Mouse (Mus musculus) 3134 (cell line): ENCODE data around the gene Cox10.

Source experiments
- DNase-seq: peaks from one replicate; pipeline ENCODE4 v3.0.0-alpha.2; 2011; ENCODE audit warnings: low spot score; ENCODE audit not compliant: insufficient read length; ENCODE audit errors: extremely low read depth

Gene Cox10

DNA sequence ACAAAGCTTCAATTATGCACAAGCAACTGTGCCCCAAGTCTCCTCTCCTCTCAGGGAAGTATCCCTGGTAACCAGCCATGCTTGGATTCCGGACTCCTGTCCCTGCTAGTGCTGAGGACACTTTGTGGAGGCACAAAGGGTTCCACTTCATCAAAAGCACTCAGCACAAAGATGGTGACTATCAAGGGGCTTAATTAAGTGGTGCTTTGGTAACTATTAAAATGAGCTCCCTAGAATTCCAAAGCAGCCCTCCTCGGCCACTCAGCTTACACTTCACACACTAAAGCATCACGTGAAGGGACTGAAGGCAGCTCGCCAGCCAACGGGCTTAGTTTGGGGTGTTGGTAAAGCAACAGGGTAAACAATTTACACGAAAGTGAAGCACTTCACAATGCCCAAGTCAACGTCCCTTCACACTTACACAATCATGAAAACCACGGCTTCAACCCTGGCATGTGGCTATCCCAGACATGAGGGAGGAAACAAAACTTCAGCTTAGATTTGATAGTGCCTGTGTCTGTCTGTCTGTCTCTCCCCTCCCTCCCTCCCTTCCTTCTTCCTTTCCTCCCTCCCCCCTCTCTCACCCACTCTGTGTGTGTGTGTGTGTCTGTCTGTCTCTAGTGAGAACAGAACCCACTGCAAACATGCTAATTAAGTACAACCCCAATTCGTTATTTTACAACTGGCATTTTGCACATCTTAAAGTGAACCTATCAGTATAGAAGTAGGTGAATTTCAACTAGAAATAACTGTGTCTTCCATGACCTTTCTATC lies 27.9 kb downstream of the Cox10 start:
- DNase-seq = no peak

DNA sequence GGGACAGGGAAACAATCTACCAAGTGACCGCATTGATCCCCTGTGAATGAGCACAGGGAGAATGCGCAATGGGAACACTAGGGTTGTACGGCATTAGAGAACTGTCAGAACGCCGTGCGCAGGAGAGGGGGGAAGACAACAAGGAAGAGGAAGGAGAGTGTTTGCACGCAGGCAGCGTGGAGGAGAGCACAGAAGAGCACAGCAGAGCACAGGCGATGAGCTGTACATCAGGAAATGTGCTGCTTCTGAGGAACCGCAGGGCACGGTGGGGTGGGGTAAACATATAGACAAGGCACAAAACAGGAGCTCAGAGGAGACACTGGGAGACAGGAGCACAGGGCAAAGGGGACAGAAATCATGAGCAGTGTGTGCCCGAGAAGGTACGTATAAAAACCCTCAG lies 31.8 kb downstream of the Cox10 start:
- DNase-seq = no peak

DNA sequence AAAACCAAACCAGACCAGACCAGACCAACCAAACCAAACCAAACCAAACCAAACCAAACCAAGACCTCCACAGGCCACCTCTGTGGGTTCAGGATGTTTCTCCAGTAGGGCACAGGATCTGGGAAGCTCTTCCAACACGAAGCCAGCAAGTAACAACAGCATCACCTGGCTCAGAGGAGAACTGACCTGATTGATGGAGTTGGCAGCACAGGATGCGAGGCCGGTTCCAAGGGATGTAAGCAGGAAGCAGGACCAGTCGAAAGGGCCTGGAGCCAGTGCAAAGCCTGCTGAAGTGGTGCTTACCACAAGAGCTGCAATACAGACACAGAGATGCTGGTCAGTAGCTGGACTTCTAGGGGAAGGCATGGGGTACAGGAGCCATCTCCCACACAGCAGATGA lies 34.2 kb downstream of the Cox10 start:
- DNase-seq = no peak

DNA sequence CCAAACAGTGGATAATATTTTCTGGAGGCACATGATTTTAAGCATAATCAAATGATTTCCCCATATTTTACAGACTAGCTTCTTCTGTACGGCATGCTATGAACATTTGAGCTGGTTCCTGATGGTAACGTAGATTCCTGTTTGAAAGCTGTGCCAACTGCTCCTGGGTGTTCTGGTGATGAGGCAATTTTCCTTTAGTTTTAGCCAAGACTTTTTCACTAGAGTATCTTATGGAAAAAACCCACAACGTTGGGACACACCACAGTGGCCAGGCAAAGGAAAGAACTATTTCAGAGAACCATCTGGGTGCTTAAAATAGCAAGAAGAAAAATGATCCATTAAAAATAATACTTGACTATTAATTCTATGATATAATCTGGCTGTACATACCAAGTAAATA lies 35.2 kb downstream of the Cox10 start:
- DNase-seq = no peak

DNA sequence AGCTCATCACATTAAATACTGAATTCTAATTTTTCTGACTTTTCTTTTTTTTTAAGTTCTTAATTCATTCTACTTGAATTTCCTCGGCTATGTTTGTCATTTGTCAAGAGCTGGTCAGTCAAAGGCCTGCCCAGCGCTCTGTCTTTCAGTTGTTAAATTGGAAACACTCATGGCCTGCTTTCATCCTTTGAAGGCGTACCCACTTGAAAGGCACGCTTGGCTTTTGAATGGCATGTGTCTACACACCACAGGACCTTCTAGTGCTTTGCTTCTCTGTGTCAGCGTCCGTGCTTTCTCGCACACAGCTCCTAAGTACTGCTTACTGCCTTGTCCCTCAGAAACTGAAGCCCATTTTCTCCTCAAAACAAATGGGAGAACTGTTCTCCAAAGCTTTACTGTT lies 38.0 kb downstream of the Cox10 start:
- DNase-seq = no peak

DNA sequence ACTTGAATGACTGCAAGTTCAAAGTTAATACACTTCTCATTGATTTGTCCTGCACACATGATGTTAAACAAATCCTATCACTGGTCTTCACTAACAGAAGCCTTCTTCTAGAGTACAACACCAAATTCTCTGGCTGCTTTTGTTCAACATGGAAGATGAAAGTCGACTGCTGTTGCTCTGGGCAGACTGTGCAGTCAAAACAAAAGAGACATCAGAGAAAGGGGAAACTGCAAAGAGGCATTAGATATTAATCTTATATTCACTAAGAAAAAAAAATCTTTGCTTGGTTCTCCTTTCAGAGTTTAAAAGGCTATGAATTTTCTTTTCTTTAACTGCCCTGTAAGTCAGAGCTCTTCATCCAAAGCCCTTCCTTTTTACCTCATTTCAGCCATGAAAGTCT lies 39.7 kb downstream of the Cox10 start:
- DNase-seq = no peak

DNA sequence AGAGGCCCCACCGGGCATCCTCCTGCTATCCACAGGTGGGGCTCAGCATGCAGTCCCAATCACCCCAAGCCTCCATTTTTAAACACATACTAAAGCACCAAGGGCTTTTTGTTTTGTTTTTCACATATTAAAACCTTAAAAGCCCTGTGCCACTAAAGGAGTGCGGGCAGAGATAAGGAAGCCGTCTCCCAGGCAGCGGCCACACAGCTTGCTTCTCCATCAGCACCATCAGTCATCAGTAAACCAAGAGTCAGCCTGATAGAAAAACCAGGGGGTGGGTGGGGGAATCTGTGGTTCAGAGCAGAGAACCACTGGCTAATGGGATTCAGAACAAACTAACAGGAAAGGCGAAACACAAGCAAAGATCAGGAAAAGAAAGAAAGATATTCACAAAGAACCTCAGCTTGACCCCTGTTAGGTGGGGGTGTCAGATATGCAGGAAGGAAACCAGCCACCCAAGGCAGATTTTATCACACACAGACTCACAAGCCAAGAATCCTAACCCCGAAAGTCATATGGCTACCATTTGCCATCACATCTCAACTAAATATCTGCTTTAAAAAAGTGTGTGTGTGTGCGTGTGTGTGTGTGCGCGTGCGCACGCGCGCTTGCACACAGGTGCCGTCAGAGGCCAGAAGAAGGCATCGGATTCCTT lies 41.7 kb downstream of the Cox10 start:
- DNase-seq = no peak

DNA sequence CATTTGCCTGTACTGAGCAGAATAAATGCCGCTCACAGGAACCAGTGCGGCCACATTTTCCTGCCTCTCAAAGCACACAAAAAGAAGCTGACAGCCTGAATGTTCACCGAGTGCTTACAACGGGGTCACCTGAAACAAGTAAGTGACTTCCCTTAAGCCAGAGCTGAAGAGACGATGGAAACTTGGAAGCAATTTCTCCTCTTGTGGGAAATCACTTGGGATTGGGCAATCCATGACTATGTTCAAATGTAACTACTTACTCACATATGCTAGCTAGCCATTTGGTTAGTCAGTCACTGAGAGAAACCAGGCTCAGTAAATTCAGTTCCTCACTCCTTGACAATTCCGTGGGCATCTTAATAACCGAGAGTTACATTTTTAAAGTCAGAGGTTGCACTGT lies 43.0 kb downstream of the Cox10 start:
- no peak for DNase-seq

DNA sequence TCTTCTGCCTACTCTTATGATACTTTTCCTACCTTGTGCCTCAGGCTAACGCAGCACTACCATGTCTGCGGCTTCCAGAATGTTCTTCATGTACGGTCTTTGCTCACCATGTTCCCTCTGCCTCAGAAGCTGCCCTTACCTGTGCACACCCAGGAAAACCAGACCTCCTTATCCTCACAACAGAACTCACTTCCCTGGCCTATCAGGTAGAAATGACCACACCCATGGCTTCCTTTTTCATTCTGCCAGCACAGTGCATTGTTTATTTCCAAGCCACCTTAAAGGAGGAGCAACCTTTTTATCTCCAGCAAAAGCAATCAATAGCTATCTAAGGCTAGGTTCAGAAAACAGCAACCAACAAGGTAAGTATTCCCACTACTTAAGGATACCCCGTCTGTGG lies 43.6 kb downstream of the Cox10 start:
- DNase-seq = no peak

DNA sequence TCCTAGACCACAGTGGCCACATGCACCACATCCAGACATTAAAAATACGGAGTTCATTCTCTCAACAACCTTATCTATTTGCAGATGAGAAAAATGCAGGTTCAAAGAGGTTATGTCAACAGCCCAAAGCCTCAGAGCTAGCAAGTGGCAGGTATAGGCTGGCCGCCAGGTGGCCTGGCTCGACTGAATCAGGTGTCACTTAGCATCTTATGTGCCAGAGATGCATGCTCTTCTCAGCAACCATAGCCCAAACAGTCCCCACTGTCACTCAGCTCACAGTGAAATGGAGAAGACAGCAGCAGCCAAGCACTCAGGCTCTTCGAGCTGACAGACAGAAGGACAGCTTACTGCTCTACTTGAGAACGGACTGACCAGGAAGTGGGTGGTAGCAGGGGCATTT lies 44.6 kb downstream of the Cox10 start:
- no peak for DNase-seq

DNA sequence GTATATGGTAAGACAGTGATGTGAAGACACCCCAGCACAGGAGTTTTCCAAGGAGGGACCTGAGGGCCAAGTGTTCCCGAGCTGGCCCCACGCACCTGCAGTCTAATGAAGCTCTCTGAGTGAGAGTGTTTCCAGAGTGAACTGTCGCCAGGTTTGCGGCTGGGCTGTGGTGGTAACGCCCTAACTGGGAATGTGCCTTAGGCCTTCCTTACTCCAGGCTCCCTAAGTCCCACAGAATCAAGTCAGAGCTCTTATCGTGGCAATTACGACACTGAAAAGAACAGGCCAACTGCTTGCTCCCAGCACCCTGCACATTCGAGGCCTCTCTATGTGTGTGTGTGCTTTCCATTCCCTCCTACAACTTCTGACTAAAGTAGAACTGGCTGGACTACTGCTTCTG lies 51.8 kb downstream of the Cox10 start:
- DNase-seq = peak; percentile 45

DNA sequence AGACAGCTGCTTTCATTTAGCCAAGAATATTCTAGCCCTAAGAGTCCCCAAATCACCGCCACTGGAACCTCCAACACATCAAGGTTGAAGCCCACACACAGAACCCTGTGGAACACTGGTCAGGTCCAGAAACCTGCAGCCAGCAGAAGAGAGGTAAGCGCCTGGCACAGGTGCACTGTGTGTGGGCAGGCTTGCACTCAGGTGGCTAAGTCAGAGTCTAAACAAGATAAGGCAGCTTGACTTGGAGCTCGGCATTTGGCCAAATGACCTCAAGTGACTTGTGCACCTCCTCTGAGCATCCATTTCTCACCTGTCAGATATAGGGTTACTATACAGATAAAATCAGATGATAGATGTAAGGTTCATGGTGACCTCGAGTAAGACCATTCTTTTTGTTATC lies 53.4 kb downstream of the Cox10 start:
- no peak for DNase-seq

DNA sequence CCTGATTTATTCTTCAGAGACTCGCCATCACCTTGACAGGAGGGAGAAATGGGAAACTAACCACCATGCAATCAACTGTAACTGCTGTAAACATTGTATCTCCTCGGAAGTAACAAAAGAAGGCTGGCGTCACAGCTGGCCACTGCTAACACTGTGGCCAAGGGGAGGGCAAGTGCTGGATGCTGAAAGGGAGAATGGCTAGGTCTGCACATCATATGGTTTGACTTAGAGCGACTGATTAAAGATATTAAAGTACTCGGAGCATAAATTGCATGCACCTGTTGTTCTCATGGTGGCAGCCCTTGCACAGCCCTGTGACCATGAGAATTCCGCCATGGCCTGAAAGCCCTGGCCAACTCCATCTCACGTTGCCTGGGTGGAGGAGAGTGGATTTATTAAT lies 54.7 kb downstream of the Cox10 start:
- no peak for DNase-seq

DNA sequence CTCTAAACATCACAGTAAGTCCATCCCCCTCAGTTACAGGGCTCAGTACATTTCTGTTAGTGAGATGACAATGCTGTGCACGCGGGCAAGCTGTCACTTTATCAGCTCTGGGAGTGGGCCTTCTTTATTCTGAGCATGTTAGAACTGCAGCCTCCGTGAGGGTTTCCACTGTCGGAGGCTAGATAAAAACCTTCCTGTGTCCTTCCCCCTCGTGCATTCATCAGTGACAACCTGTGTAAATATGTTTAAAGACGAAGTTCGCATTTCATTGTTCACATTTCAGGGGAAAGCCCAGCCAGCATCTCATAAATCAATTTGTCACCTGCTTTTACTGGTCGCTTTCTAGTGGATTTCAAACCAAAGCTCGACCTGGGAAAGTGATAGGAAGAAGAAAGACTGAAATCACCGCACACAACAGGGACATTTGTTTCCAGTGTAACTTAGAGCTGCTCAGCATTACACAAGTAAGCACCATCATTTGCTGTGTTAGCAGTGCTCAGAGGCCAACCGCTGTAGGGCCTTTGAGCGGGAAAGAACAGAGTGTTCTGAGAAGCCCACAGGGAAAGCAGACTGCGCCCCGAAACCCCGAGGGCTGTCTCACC lies 55.8 kb downstream of the Cox10 start:
- no peak for DNase-seq

DNA sequence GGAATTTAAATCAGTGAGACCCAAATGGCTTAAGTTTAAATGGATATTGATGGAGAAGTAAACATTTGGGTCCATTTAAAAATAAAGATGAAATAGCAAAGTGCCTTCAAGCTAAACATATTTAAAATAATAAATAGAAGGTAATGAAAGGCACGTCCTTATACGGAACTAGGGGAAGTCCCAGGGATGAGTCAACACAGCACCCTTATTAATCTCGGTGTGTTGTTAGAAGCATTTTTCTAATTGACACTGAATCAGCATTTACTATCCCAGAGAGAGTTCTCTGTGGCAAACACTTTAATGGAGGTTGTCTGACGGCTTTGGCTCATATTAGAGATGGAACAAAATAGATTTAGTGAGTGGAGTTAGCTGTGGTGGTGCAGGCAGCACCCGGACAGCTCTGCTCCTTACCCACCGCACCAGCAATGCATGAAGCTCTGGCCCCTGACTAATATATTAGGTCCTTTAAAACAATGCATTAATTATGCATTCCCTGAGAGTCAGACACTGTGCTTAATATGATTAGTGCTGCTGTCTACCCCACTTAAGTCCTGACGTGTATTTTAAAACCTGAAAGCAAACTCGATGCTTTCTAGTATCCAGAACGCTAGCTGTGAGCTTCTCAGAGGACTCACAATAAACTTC lies 56.7 kb downstream of the Cox10 start:
- DNase-seq = no peak

DNA sequence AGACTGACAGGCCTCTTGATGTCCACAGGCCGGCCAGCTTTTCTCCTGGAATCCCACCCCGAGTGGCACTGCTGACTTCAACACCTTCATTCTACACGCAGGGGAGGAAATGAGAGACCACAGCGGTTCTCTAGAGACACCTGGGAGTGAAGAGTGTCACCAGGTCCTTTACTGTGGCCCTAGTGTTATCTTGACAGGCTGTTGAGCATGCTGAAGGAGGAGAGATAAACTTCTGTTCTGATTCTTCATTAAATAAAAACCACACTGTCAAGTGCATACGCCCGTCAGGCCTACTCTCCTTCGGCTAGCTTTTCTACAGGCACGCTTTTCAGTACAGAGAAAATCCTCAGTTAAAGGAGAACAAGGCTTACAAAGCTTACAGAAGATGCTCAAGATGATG lies 60.0 kb downstream of the Cox10 start:
- DNase-seq = no peak

DNA sequence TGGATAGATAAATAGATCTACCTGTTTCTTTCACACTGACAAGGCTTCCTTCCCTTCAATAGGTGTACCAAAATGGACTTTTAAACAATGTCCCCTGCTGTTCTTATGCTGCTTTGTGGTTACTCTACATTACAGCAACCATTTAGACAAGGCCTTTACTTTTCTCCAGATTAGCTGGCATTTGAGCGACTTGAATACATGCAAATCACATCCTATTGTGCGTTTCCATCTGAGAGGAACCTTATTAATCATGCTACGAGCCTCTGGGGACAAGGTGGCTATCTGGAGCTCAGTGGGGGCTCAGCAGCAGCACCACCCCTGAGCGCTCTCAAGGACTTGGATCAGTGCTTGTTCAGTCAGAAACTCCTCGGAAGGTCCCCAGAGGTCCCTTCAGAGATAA lies 61.1 kb downstream of the Cox10 start:
- DNase-seq = no peak

DNA sequence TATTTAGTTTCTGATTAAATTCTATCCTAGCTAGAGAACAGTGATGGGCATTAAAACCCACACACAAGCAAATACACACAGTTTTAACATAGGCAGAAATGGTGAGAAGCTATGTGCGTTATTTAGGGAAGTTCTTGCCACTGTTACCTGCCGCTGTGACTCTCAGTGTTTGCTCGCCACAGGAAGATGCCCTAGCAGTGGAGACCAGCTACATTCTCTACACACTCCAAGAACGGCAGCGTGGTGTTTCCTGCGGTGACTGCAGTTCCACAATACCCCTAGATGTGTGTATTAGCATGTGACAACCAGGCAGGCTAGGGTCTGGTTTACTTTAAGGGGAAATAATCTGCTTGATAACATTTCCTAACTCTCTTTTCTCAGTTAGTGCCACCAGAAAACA lies 64.0 kb downstream of the Cox10 start:
- no peak for DNase-seq

DNA sequence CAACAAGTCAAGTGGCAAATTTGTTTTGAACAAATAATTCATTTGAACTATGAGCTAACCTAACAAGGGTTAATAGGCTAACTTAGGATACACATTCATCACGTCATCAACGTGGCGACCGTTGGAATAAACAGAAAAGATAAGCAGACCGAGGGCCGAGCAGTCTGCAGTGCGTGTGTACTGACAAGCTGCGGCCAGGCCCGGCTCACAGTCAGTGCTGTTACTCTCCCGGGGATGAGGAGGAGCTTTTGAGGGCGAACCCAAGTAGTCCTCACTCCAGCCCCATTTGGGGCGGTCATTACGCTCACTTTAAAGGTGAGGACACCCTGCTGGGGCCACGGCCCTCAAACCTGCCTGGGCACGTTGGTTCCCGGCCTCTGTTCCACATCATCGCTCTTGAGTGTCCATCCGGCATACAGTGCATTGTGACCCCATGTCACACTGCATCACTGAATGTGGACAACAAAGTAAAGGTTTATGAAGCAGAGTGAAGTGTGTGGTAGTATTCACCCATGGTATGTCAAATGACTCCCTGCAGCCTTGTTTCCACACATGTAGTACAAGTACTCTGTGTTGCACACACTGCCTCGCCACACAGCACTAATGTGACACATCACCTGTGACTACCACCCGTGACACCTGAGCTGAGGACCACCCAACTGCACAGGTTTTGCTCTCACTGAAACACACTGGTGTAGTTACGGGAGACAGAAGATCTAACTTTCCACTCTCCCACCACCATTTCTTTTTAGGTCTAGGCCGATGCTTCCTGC lies 68.4 kb downstream of the Cox10 start:
- DNase-seq = no peak

DNA sequence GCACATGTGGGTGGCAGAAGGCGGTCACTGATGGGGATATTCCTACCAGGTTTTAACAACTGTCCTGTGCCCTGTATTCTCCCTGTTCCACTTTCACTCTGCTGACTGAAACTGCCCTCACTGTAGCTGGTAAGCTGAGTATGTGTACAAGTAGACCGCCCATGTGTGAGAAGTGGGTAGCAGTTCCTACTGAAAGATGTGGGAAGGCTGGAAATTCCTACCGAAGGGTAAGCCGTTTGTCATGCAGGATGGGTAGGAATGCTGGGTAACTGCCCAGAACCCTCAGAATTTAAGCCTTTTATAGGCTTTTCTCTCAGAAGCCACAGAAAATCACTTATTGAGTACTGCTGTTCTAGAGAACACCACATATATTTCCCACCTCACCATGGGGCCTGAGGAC lies 75.1 kb downstream of the Cox10 start:
- no peak for DNase-seq

DNA sequence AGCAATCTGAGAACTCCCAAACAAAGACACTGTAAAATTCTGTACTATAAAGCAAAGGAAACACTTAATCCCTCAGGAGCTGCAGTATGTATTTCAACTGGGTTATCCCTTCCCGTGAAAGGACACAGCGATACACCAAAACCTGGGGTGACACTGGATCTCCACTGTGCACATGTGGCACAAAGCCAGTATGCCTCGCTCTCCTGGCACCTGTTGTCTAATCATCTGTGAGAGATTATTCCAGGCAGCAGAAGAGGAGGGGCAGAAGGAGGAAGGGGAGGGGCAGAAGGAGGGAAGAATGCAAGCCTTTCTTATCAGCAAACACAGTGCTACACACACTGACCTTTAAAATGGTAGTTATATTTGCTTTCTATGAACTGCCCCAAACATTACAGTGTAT lies 75.8 kb downstream of the Cox10 start:
- no peak for DNase-seq
